Mouse (Mus musculus): Measurements from ENCODE around the gene Irak4.

DNA sequence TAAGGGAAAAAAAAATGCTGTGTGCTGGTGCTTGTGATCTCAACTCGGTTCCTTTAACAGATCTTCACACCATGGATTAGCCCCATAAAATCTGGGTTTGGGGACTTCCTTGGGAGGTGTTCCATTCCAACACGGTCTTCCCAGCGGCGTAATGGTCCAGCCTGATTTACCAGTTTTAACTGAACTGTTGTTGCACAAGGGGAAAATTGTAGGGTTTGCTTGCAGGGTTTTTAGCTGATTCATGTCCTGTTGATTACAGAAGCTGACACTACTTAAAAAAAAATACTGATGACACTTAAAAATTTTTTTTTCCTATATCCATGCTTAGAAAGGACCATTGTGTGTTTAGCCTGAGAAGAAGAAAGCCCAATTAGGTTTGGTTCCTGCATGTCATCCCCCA is 47.9 kb downstream of the Irak4 start:
- TF ChIP-seq CTCF (IDR thresholded peaks at IDR 0.05; ENCODE audit: low read depth, low read length): no peak
- no peak for TF ChIP-seq POLR2A (IDR thresholded peaks at IDR 0.05; ENCODE audit: borderline replicate concordance, low read depth, low read length)
